Mouse (Mus musculus) cerebellum, adult 8-10 months (tissue): ENCODE measurements around the gene Glipr2.
A peak's percentile ranks its signal among the peaks of the same experiment; 100 is the strongest.

ENCODE experiments used
- DNase-seq: peaks from one replicate; pipeline ENCODE4 v3.0.0; 2022

Gene Glipr2

GRCm38 (mm10) chr4:43957292-43957845 lies at the start of gene Glipr2:
Glipr2 (plus strand) TSS chr4:43957401.
- no peak for DNase-seq

- DNase-seq = no peak
Observed at GRCm38 (mm10) chr4:43918221-43918620, 39.0 kb upstream of the Glipr2 start.

GRCm38 (mm10) chr4:43920602-43921001 lies 36.6 kb upstream of the Glipr2 start:
- DNase-seq = no peak

GRCm38 (mm10) chr4:43925125-43925524 lies 32.1 kb upstream of the Glipr2 start:
- no peak for DNase-seq

- peak; percentile 69 for DNase-seq
Observed at GRCm38 (mm10) chr4:43925779-43926178, 31.4 kb upstream of the Glipr2 start.

- no peak for DNase-seq
Observed at GRCm38 (mm10) chr4:43927826-43928225, 29.4 kb upstream of the Glipr2 start.

- no peak for DNase-seq
Observed at GRCm38 (mm10) chr4:43931877-43932276, 25.3 kb upstream of the Glipr2 start.

GRCm38 (mm10) chr4:43936186-43936585 lies 21.0 kb upstream of the Glipr2 start:
- no peak for DNase-seq

GRCm38 (mm10) chr4:43936749-43937674 lies 20.2 kb upstream of the Glipr2 start:
- DNase-seq = no peak

- no peak for DNase-seq
Observed at GRCm38 (mm10) chr4:43941315-43941714, 15.9 kb upstream of the Glipr2 start.

- no peak for DNase-seq
Observed at GRCm38 (mm10) chr4:43942421-43942820, 14.8 kb upstream of the Glipr2 start.

- no peak for DNase-seq
Observed at GRCm38 (mm10) chr4:43947571-43947970, 9.6 kb upstream of the Glipr2 start.

GRCm38 (mm10) chr4:43957846-43958461 lies 753 bp downstream of the Glipr2 start:
- DNase-seq = no peak

GRCm38 (mm10) chr4:43959523-43960179 lies 2.5 kb downstream of the Glipr2 start:
- DNase-seq = no peak

GRCm38 (mm10) chr4:43960207-43960606 lies 3.0 kb downstream of the Glipr2 start:
- no peak for DNase-seq

GRCm38 (mm10) chr4:43964326-43964833 lies 7.2 kb downstream of the Glipr2 start:
- DNase-seq = no peak

GRCm38 (mm10) chr4:43964951-43965684 lies 7.9 kb downstream of the Glipr2 start:
- no peak for DNase-seq

GRCm38 (mm10) chr4:43965856-43966535 lies 8.8 kb downstream of the Glipr2 start:
- DNase-seq = no peak

GRCm38 (mm10) chr4:43968650-43969049 lies 11.4 kb downstream of the Glipr2 start:
- peak; percentile 34 for DNase-seq

GRCm38 (mm10) chr4:43969373-43969772 lies 12.2 kb downstream of the Glipr2 start:
- no peak for DNase-seq
